Mouse (Mus musculus): Measurements from ENCODE around the gene Ifi205. TPM values are rescaled to one million over a fixed set of nuclear protein-coding genes. Genes with fewer than 3 reads are reported as not detected.
"Not testable (repeated sequence)": the region's sequence is repeated elsewhere in the genome, so short reads cannot be mapped to it uniquely, and the experiment has no call there.

Ifi205 gene
- polyA plus RNA-seq (2015; fragmentation: Nextera tagmentation; extraction: Ambion mirVana), result 0.84 and 0.88 TPM in 2 replicates

DNA sequence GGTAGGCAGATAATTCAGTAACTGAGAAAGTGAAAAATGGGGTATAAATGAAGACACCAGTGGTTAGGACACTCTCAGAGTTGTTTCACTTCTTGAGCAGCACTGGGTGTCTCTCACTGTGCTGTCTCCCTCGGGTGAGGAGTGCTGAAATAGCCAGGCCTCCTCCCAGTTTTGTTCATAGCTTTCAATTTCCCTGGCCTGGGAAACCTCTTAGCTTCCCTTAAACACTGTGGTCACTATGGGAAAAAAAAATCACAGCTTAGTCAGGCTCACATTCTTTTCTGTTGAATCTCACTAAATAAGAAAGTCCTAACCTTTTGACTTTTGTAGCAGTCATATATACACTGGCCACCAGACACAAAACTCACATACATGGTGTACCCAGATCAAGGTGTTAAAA is at the start of gene Ifi205:
Gene Ifi205, minus strand, starts transcription at position 113 of the 400 bp plus-strand sequence.
- Histone ChIP-seq H3K4me3 (replicated peaks) (no peak within 1 kb of the TSS), H3K9me3 (replicated peaks) (no peaks in the 10 kb centered on the region), H3K9ac (no peak within 1 kb of the TSS), H3K36me3 (replicated peaks) (no peaks in the 10 kb centered on the region), H3K4me2 (no peak within 1 kb of the TSS), H3K27me3 (no peaks in the 10 kb centered on the region), H3K27ac (replicated peaks) (no peak within 1 kb of the TSS), H3K4me1 (replicated peaks) (no peaks in the 10 kb centered on the region)
- WGBS (ENCODE audit: insufficient replicate concordance), result 15% methylated on average over 1 of the region's 1 CpGs
- no peak for ATAC-seq (ENCODE audit: insufficient read depth)

DNA sequence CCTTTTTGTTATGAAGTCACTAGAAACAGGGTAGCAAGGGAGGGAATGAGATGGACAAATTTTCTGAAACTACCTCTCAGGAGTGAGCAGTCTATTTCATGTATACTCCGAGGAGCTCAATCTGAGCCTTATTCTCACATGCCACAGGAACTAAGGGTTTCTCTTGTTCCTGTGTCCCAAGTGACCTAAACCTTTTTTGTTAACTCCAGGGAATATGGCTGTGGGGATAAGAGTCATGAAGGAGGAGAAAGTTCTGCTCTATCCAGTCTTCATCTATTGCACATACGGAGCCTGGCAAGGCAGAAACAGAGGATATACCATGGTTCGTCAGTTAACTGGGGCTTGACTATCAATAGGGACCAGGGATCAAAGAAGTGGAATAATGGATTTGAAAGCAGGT is 34.7 kb upstream of the Ifi205 start, which contains the start of gene Olfr430:
Gene Olfr430, plus strand, starts transcription at position 301 of the 400 bp plus-strand sequence.
- H3K4me2 ChIP-seq, result no peak within 1 kb of the TSS
- H3K4me3 ChIP-seq (replicated peaks), result no peak within 1 kb of the TSS
- WGBS (ENCODE audit: insufficient replicate concordance), result 68% methylated on average over 3 of the region's 3 CpGs
- no peaks in the 10 kb centered on the region for H3K27me3 ChIP-seq
- H3K36me3 ChIP-seq (replicated peaks), result no peaks in the 10 kb centered on the region
- no peak within 1 kb of the TSS for H3K27ac ChIP-seq (replicated peaks)
- H3K4me1 ChIP-seq (replicated peaks), result no peaks in the 10 kb centered on the region
- no peak for ATAC-seq (ENCODE audit: insufficient read depth)
- no peak within 1 kb of the TSS for H3K9ac ChIP-seq
- H3K9me3 ChIP-seq (replicated peaks), result no peaks in the 10 kb centered on the region

DNA sequence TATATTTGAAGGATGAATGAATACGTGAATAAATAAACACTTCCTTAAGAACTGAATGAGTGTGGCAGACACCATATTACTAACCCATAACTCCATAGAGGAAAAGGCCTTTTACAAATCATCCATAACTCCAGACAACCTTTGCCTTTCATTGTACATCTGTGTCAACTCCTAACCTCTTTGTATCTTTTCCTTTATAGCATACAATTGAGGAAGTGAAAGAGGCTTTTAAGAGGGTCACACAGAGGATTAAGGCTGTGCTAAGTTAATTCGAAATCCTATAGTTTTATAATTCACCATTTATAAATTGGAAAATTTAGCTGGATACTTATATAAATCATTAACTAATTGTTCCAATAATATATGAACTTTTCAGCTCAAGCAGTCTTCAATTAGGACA is 23.6 kb upstream of the Ifi205 start:
- Histone ChIP-seq H3K4me1 (replicated peaks) (no peaks in the 10 kb centered on the region), H3K27ac (replicated peaks) (no peak overlapping the region), H3K4me2 (no peak overlapping the region), H3K4me3 (replicated peaks) (no peak overlapping the region), H3K27me3 (no peaks in the 10 kb centered on the region), H3K36me3 (replicated peaks) (no peaks in the 10 kb centered on the region), H3K9me3 (replicated peaks) (no peaks in the 10 kb centered on the region), H3K9ac (no peak overlapping the region)
- WGBS (ENCODE audit: insufficient replicate concordance), result 56% methylated on average over 2 of the region's 2 CpGs
- no peak for ATAC-seq (ENCODE audit: insufficient read depth)

DNA sequence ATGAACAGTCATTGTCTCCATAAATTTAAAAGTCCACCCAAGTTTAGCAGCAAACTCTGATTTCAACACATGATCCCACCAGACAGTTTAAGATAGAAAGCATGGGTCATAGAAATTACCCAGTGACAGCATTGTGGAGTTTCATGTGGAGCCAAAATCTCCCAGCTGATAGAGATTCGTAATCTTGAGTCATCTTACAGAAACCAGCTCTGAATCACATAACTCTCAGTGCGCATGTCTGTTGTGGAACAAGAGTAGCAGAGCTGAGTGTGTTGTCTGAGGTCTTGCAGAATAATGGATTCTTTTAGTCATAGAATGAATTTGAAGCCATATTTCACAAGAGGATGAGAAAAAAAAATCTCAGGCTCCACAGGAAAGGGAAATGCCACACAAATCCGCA is 21.4 kb upstream of the Ifi205 start:
- no peak for ATAC-seq (ENCODE audit: insufficient read depth)
- Histone ChIP-seq H3K4me2 (no peak overlapping the region), H3K27me3 (no peaks in the 10 kb centered on the region), H3K27ac (replicated peaks) (no peak overlapping the region), H3K9me3 (replicated peaks) (no peaks in the 10 kb centered on the region), H3K4me1 (replicated peaks) (no peaks in the 10 kb centered on the region), H3K36me3 (replicated peaks) (no peaks in the 10 kb centered on the region), H3K9ac (no peak overlapping the region), H3K4me3 (replicated peaks) (no peak overlapping the region)
- 57% methylated on average over 3 of the region's 3 CpGs for WGBS (ENCODE audit: insufficient replicate concordance)

DNA sequence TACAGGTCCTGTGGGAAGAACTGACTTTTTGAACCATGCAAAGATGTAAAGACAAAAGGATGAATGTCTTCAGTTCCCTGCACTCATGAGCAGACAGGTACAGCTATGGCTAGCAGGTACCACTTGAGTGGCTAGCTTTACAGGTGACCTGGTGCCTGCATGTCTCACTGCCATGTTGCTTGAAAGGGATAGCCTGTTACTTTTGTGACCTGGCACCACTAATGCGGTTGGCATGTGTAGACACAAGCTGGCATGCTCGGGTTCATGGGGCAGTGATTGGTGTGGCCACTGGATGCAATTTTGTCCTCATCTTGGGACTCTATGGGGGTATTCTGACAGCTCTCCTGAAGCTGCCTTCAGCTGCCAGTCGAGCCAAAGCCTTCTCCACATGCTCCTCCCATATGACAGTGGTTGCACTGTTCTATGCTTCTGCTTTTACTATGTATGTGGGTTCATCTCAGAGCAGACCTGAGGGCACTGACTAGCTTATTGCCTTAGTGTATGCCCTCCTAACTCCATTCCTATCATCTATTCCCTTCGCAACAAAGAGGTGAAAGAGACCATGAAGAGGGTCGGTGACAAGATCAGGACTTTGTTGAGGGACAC is 20.4 kb upstream of the Ifi205 start:
- Histone ChIP-seq H3K4me1 (replicated peaks) (no peaks in the 10 kb centered on the region), H3K4me3 (replicated peaks) (no peak overlapping the region), H3K9ac (no peak overlapping the region), H3K27me3 (no peaks in the 10 kb centered on the region), H3K27ac (replicated peaks) (no peak overlapping the region), H3K4me2 (no peak overlapping the region), H3K9me3 (replicated peaks) (no peaks in the 10 kb centered on the region), H3K36me3 (replicated peaks) (no peaks in the 10 kb centered on the region)
- ATAC-seq (ENCODE audit: insufficient read depth), result no peak
- WGBS (ENCODE audit: insufficient replicate concordance), result 54% methylated on average over 5 of the region's 5 CpGs

DNA sequence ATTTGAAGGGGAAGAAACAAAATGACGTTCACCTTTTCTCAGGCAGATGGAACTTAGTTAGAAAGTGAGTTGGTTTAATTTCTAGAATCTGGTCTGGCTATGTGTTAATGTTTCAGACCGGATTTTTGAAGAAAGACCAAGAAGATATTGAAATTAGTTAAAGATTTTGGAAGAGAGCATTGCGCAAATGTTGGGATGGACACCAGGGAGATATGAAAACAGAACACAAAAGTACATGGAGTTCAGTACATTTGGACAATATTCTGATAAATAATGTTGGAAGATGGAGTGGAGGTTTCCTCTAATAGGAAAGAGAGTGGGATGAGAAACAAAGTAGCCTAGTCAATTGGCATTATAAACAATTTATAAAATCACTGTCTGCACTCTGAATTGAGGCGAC is 19.9 kb upstream of the Ifi205 start:
- H3K9me3 ChIP-seq (replicated peaks), result no peaks in the 10 kb centered on the region
- no peak overlapping the region for H3K27ac ChIP-seq (replicated peaks)
- WGBS (ENCODE audit: insufficient replicate concordance), result 60% methylated on average over 4 of the region's 4 CpGs
- no peak for ATAC-seq (ENCODE audit: insufficient read depth)
- no peak overlapping the region for H3K4me2 ChIP-seq
- no peak overlapping the region for H3K9ac ChIP-seq
- no peak overlapping the region for H3K4me3 ChIP-seq (replicated peaks)
- no peaks in the 10 kb centered on the region for H3K4me1 ChIP-seq (replicated peaks)
- no peaks in the 10 kb centered on the region for H3K36me3 ChIP-seq (replicated peaks)
- no peaks in the 10 kb centered on the region for H3K27me3 ChIP-seq

DNA sequence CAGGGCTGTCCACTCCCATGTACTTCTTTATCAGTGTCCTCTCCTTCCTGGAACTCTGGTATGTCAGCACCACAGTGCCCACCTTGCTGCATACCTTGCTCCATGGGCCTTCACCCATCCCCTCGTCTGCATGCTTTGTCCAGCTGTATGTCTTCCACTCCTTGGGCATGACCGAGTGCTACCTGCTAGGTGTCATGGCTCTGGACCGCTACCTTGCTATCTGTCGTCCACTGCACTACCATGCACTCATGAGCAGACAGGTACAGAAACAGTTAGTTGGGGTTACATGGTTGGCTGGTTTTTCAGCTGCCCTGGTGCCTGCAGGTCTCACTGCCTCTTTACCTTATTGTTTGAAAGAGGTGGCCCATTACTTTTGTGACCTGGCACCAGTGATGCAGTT is 18.9 kb upstream of the Ifi205 start:
- no peak for ATAC-seq (ENCODE audit: insufficient read depth)
- H3K4me1 ChIP-seq (replicated peaks), result no peaks in the 10 kb centered on the region
- no peak overlapping the region for H3K27ac ChIP-seq (replicated peaks)
- H3K27me3 ChIP-seq, result no peaks in the 10 kb centered on the region
- H3K9me3 ChIP-seq (replicated peaks), result no peaks in the 10 kb centered on the region
- no peaks in the 10 kb centered on the region for H3K36me3 ChIP-seq (replicated peaks)
- no peak overlapping the region for H3K4me3 ChIP-seq (replicated peaks)
- no peak overlapping the region for H3K9ac ChIP-seq
- H3K4me2 ChIP-seq, result no peak overlapping the region
- WGBS (ENCODE audit: insufficient replicate concordance), result 65% methylated on average over 4 of the region's 4 CpGs

DNA sequence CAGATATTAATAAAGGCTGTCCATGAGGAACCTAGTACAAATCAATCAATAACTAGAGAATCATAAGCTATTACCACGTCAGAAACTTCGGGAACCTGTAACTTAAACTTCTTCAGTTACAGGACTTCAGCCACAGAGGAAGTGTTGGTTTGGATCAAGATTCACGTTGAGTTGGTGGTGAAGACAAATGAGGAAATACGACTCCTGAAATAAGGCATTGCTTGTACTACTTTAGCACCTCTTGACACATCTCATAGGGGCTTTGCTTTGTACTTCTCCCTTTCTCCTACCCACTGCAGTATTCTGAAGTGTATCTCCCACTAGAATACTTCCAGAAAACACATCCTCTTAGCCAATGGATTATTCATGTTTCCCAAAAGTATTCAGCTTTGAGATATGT is 17.7 kb upstream of the Ifi205 start:
- not testable (repeated sequence) for H3K4me1 ChIP-seq (replicated peaks); H3K9me3 ChIP-seq (replicated peaks); H3K27ac ChIP-seq (replicated peaks); H3K4me3 ChIP-seq (replicated peaks); H3K27me3 ChIP-seq; H3K36me3 ChIP-seq (replicated peaks); H3K9ac ChIP-seq; H3K4me2 ChIP-seq; ATAC-seq (ENCODE audit: insufficient read depth)
- 14% methylated on average over 4 of the region's 4 CpGs for WGBS (ENCODE audit: insufficient replicate concordance)

DNA sequence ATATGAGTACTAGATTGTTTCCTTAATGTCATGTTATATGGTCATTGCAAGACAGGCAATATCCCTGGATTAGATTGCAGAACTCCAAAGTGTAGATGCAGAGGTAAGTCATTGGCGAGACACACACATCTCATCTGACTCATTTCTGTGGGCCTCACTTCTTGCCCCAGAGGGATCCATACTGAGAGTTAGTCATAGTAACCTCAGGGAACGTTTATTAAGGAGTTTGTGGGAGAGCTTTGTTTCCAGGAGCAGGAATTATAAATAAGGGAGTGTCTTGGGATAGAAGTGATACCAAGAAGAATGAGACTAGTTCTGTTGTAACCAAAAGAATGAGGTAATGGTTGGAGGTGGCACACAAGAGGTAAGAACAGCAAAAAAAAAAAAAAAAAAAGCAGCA is 17.3 kb upstream of the Ifi205 start, which contains the start of gene Olfr432:
Gene Olfr432, plus strand, starts transcription at position 313 of the 400 bp plus-strand sequence.
- H3K4me1 ChIP-seq (replicated peaks), result no peaks in the 10 kb centered on the region
- no peak within 1 kb of the TSS for H3K4me2 ChIP-seq
- H3K27ac ChIP-seq (replicated peaks), result no peak within 1 kb of the TSS
- no peaks in the 10 kb centered on the region for H3K9me3 ChIP-seq (replicated peaks)
- no peaks in the 10 kb centered on the region for H3K36me3 ChIP-seq (replicated peaks)
- H3K27me3 ChIP-seq, result no peaks in the 10 kb centered on the region
- WGBS (ENCODE audit: insufficient replicate concordance), result 30% methylated on average over 2 of the region's 2 CpGs
- H3K9ac ChIP-seq, result no peak within 1 kb of the TSS
- H3K4me3 ChIP-seq (replicated peaks), result no peak within 1 kb of the TSS
- ATAC-seq (ENCODE audit: insufficient read depth), result no peak

DNA sequence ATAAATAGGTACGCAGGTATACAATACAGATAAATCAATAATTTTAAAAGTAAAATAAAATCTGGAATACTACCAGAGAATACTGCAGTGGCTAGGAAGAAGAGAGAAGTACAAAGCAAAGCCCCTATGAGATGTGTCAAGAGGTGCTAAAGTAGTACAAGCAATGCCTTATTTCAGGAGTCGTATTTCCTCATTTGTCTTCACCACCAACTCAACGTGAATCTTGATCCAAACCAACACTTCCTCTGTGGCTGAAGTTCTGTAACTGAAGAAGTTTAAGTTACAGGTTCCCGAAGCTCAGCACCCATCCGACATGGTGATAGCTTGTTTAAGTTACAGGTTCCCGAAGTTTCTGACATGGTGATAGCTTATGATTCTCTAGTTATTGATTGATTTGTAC is 16.6 kb upstream of the Ifi205 start:
- H3K36me3 ChIP-seq (replicated peaks); H3K9me3 ChIP-seq (replicated peaks); H3K27ac ChIP-seq (replicated peaks); H3K4me3 ChIP-seq (replicated peaks); H3K27me3 ChIP-seq; H3K9ac ChIP-seq; H3K4me1 ChIP-seq (replicated peaks); H3K4me2 ChIP-seq; ATAC-seq (ENCODE audit: insufficient read depth): not testable (repeated sequence)
- 37% methylated on average over 6 of the region's 6 CpGs for WGBS (ENCODE audit: insufficient replicate concordance)

DNA sequence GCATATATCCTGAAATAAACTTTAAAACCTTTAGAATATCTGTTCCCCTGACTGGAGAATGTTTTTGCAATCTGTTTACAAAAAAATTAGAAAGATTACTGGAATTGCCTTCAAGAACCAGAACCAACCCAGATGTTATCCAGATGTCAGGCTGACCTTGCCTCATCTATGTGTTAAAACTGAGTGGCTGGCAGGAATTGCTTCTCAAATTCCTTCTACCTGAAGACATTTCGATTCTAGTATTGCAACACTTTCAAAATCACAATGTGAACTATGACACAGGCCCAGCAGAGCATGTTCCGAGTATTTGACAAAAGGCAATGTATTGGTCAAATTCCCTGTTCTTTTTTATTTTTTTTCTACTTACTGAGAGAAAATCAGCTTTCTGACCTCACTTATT is 12.8 kb upstream of the Ifi205 start:
- no peaks in the 10 kb centered on the region for H3K36me3 ChIP-seq (replicated peaks)
- no peak overlapping the region for H3K4me3 ChIP-seq (replicated peaks)
- no peak for ATAC-seq (ENCODE audit: insufficient read depth)
- H3K27ac ChIP-seq (replicated peaks), result no peak overlapping the region
- no peak overlapping the region for H3K9ac ChIP-seq
- 49% methylated on average over 2 of the region's 2 CpGs for WGBS (ENCODE audit: insufficient replicate concordance)
- no peaks in the 10 kb centered on the region for H3K27me3 ChIP-seq
- no peaks in the 10 kb centered on the region for H3K9me3 ChIP-seq (replicated peaks)
- H3K4me2 ChIP-seq, result no peak overlapping the region
- H3K4me1 ChIP-seq (replicated peaks), result no peaks in the 10 kb centered on the region

Measured in liver, embryonic 15.5 days (tissue).